8 mouse cellular contexts compared by ENCODE assay signal in the genomic region with DNA sequence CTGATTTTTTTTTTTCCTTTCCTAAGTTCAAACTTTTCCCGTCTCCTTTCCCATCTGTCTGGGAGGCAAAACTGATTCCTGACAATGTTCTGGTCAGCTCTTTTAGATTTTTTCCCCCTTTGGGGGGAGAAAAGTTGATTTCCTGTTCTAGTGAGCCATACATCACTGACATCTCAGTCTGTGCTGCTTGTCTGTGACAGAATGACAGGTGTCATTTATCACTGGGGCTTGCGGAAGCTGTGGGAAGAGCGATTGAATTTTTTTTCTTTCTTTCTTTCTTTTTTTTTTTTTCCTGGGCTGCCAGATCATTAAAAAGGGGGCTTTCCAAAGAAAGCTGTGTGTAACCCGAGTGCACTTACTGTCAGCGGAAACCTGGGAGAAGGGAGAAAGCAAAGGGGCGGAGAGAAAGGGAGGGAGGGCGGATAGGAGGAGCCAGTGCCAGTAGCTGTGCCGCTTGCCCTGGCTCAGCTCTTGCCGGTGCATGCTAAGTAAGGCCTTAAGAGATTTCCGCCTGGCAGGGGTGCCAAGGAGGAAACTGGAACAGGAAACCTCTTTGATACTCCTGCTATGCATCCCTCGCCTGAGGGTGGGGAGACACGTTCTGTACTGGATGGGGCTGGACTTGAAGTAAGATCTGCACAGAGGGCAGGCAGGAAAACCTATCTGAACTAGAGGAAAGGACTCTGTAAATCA.
DNase-seq lines count a peak whose midpoint lies in the region; ATAC-seq and TF ChIP-seq lines count a peak whose summit lies in the region.

No protein-coding gene starts in this region.

- H3K4me1 ChIP-seq in G1E (ENCODE audit: insufficient read depth, low read depth, low read length): no peaks in the 10 kb centered on the region
- peaks cover 17% of the 10 kb centered on the region for H3K4me1 ChIP-seq in brown adipose tissue, adult 24 weeks (ENCODE audit: control insufficient read depth, insufficient read depth, insufficient read length, low read length)
- H3K4me1 ChIP-seq in hindbrain, embryonic 13.5 days (replicated peaks): peaks cover 50% of the 10 kb centered on the region

- peak overlapping the region; percentile 53 for H3K4me2 ChIP-seq in hindbrain, embryonic 13.5 days

- no peak for DNase-seq in G1E (ENCODE audit: low spot score)
- DNase-seq in gastrocnemius, adult 2 months: peak; percentile 65
- DNase-seq in left cerebral cortex, postnatal 36 days (ENCODE audit: low spot score in 2 of 2): peak; percentile 11 to 18
- DNase-seq in skeletal muscle tissue, adult 2 months (ENCODE audit: low read depth, low spot score): peak; percentile 38
- DNase-seq in cerebellum, adult 11 months: no peak

- WGBS in hindbrain, embryonic 13.5 days: under 1% methylated on average over 12 of the region's 12 CpGs

- ATAC-seq in G1E (ENCODE audit: extremely low read depth, insufficient number of reproducible peaks, low FRiP score, poor library complexity, severe bottlenecking): no peak
- peak; percentile 69 for ATAC-seq in hindbrain, embryonic 13.5 days (ENCODE audit: low FRiP score)
- peak; percentile 77 for ATAC-seq in megakaryocyte progenitor cell, adult 5-6 weeks (replicated peaks; ENCODE audit: poor library complexity)

- no peaks in the 10 kb centered on the region for H3K36me3 ChIP-seq in G1E (replicated peaks)
- H3K36me3 ChIP-seq in hindbrain, embryonic 13.5 days: no peaks in the 10 kb centered on the region

- intact Hi-C loops in gastrocnemius, adult 2 months (cut with DNase I): no loop called here
- intact Hi-C loops in left cerebral cortex, postnatal 36 days (cut with DNase I): no loop called here

- peak overlapping the region; percentile 55 for H3K9ac ChIP-seq in hindbrain, embryonic 13.5 days

- peaks cover 75% of the 10 kb centered on the region for H3K9me3 ChIP-seq in G1E (replicated peaks)
- no peaks in the 10 kb centered on the region for H3K9me3 ChIP-seq in hindbrain, embryonic 13.5 days

- 0 out of 2 replicates have a peak overlapping the region, but pooled peaks have one; percentile 20 for H3K4me3 ChIP-seq in G1E (ENCODE audit: low read depth, low read length)
- peak overlapping the region; percentile 16 for H3K4me3 ChIP-seq in brown adipose tissue, adult 24 weeks (ENCODE audit: insufficient read depth, low read depth, low read length)
- peak overlapping the region; percentile 64 for H3K4me3 ChIP-seq in gastrocnemius, adult 2 months
- H3K4me3 ChIP-seq in hindbrain, embryonic 13.5 days: peak overlapping the region; percentile 24

- peak overlapping the region; percentile 41; the same call in 1 of the 2 replicates for H3K27ac ChIP-seq in brown adipose tissue, adult 24 weeks (replicated peaks; ENCODE audit: low read depth, low read length)
- H3K27ac ChIP-seq in gastrocnemius, adult 2 months: peak overlapping the region; percentile 68
- peak overlapping the region; percentile 80 for H3K27ac ChIP-seq in hindbrain, embryonic 13.5 days

- no peak for TF ChIP-seq CTCF in G1E (IDR thresholded peaks at IDR 0.05; ENCODE audit: low read depth, low read length)
- TF ChIP-seq CTCF in gastrocnemius, adult 2 months (IDR thresholded peaks at IDR 0.05): no peak

- H3K27me3 ChIP-seq in G1E (ENCODE audit: insufficient read depth, low read length): no peaks in the 10 kb centered on the region
- H3K27me3 ChIP-seq in hindbrain, embryonic 13.5 days: no peaks in the 10 kb centered on the region

Comparison
In these comparisons a context has a peak if more than half of its experiments do, and no peak if none do; other contexts are left out.
1. DNase-seq: peak in gastrocnemius, adult 2 months (single experiment), left cerebral cortex, postnatal 36 days (2 of 2) and skeletal muscle tissue, adult 2 months (single experiment); none in G1E (single experiment) and cerebellum, adult 11 months (single experiment).
2. Peak in every context shown above with its lines, with median percentiles within 50 percentile points of each other: H3K4me3 ChIP-seq and H3K27ac ChIP-seq.